Mouse (Mus musculus): ENCODE results near the gene Wscd2. TPM values are rescaled to one million over a fixed set of nuclear protein-coding genes. Genes with fewer than 3 reads are reported as not detected.
"Not testable (repeated sequence)": the region's sequence is repeated elsewhere in the genome, so short reads cannot be mapped to it uniquely, and the experiment has no call there.

Wscd2 gene
- total and polyA plus RNA-seq, 3 experiments, result 0.26 to 1.5 (median 0.34) TPM

- Histone ChIP-seq H3K4me1 (ENCODE audit: control insufficient read depth, insufficient read depth, low read length) (no peaks in the 10 kb centered on the region), H3K27me3 (ENCODE audit: control insufficient read depth, insufficient read depth, low read length) (no peaks in the 10 kb centered on the region), H3K27ac (no peak overlapping the region), H3K36me3 (ENCODE audit: control insufficient read depth, insufficient read depth, low read length) (no peaks in the 10 kb centered on the region), H3K9ac (ENCODE audit: low read depth, low read length) (no peak overlapping the region), H3K4me3 (no peak overlapping the region), H3K79me2 (replicated peaks; ENCODE audit: control insufficient read depth, insufficient read depth, low read length) (no peaks in the 10 kb centered on the region)
- no peak for TF ChIP-seq POLR2A (IDR thresholded peaks at IDR 0.05; ENCODE audit: insufficient read depth, low read depth, low read length)
- TF ChIP-seq CTCF (IDR thresholded peaks at IDR 0.05), result no peak
- TF ChIP-seq EP300 (IDR thresholded peaks at IDR 0.05; ENCODE audit: insufficient read depth, low read depth, low read length), result no peak
- DNase-seq, result no peak
- intact Hi-C loops (cut with DNase I), result no loop called here
- WGBS, result 75% methylated on average over 4 of the region's 4 CpGs
These were observed 89.0 kb downstream of the Wscd2 start for GRCm38 (mm10) chr5:113579128-113579527.

DNA sequence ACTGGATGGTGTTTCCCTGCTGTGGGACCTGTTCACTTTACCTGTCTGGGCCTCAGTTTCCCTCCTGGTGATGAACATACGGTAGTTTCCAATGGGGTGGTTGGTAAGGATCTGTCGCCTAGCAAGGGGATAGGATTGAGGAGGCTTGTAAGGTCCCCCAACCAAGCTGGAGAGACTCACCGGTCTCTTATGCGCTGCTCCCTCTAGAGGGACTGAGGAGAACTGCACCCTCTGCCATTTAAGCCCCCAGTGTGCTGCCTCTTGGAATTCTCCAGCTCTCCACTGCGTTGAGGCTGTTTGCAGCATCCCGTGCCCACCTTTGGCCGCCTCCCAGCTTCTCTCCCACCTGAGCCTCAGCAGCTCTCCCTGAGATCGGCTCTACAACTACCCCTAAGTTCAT is 90.1 kb downstream of the Wscd2 start:
- H3K27ac ChIP-seq, result no peak overlapping the region
- 47% methylated on average over 8 of the region's 8 CpGs for WGBS
- DNase-seq, result no peak
- no peak overlapping the region for H3K4me3 ChIP-seq
- H3K79me2 ChIP-seq (replicated peaks; ENCODE audit: control insufficient read depth, insufficient read depth, low read length), result no peaks in the 10 kb centered on the region
- intact Hi-C loops (cut with DNase I), result no loop called here
- H3K9ac ChIP-seq (ENCODE audit: low read depth, low read length), result no peak overlapping the region
- H3K36me3 ChIP-seq (ENCODE audit: control insufficient read depth, insufficient read depth, low read length), result no peaks in the 10 kb centered on the region
- H3K4me1 ChIP-seq (ENCODE audit: control insufficient read depth, insufficient read depth, low read length), result no peaks in the 10 kb centered on the region
- H3K27me3 ChIP-seq (ENCODE audit: control insufficient read depth, insufficient read depth, low read length), result no peaks in the 10 kb centered on the region
- TF ChIP-seq EP300 (IDR thresholded peaks at IDR 0.05; ENCODE audit: insufficient read depth, low read depth, low read length), result no peak
- TF ChIP-seq CTCF (IDR thresholded peaks at IDR 0.05), result peak; percentile 65
- TF ChIP-seq POLR2A (IDR thresholded peaks at IDR 0.05; ENCODE audit: insufficient read depth, low read depth, low read length), result no peak

- TF ChIP-seq POLR2A (IDR thresholded peaks at IDR 0.05; ENCODE audit: insufficient read depth, low read depth, low read length), result no peak
- TF ChIP-seq CTCF (IDR thresholded peaks at IDR 0.05), result no peak
- no peak for TF ChIP-seq EP300 (IDR thresholded peaks at IDR 0.05; ENCODE audit: insufficient read depth, low read depth, low read length)
- Histone ChIP-seq H3K36me3 (ENCODE audit: control insufficient read depth, insufficient read depth, low read length) (no peaks in the 10 kb centered on the region), H3K4me1 (ENCODE audit: control insufficient read depth, insufficient read depth, low read length) (no peaks in the 10 kb centered on the region), H3K9ac (ENCODE audit: low read depth, low read length) (no peak overlapping the region), H3K4me3 (no peak overlapping the region), H3K27ac (no peak overlapping the region), H3K79me2 (replicated peaks; ENCODE audit: control insufficient read depth, insufficient read depth, low read length) (no peaks in the 10 kb centered on the region), H3K27me3 (ENCODE audit: control insufficient read depth, insufficient read depth, low read length) (no peaks in the 10 kb centered on the region)
- intact Hi-C loops (cut with DNase I), result no loop called here
- 58% methylated on average over 9 of the region's 9 CpGs for WGBS
- no peak for DNase-seq
These were observed 90.7 kb downstream of the Wscd2 start for GRCm38 (mm10) chr5:113580801-113581200.

GRCm38 (mm10) chr5:113583424-113584162 is 93.5 kb downstream of the Wscd2 start:
- intact Hi-C loops (cut with DNase I), result no loop called here
- H3K79me2 ChIP-seq (replicated peaks; ENCODE audit: control insufficient read depth, insufficient read depth, low read length), result no peaks in the 10 kb centered on the region
- H3K27me3 ChIP-seq (ENCODE audit: control insufficient read depth, insufficient read depth, low read length), result no peaks in the 10 kb centered on the region
- no peak overlapping the region for H3K9ac ChIP-seq (ENCODE audit: low read depth, low read length)
- WGBS, result 64% methylated on average over 5 of the region's 5 CpGs
- H3K4me3 ChIP-seq, result no peak overlapping the region
- no peak for TF ChIP-seq EP300 (IDR thresholded peaks at IDR 0.05; ENCODE audit: insufficient read depth, low read depth, low read length)
- no peak for TF ChIP-seq POLR2A (IDR thresholded peaks at IDR 0.05; ENCODE audit: insufficient read depth, low read depth, low read length)
- TF ChIP-seq CTCF (IDR thresholded peaks at IDR 0.05), result no peak
- no peak overlapping the region for H3K27ac ChIP-seq
- H3K4me1 ChIP-seq (ENCODE audit: control insufficient read depth, insufficient read depth, low read length), result no peaks in the 10 kb centered on the region
- H3K36me3 ChIP-seq (ENCODE audit: control insufficient read depth, insufficient read depth, low read length), result no peaks in the 10 kb centered on the region
- DNase-seq, result no peak

DNA sequence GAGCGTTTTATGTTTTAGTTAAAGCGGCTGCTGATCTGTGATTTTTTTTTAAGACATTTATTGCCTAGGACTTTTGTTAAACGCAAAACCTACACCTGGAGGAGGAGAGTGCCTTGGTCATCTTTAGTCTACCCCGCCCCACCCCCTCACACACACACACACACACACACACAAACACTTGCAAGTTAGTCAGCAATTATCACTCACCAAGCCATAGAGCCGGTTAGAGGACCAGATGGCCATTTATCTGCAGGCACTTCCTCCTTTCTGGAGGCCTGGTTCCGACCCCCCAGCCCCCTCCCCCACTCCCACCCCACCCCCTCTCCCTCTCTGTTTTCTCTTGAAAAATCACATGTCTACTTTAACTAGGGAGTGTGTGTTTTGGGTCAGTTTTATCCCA is 94.3 kb downstream of the Wscd2 start:
- Histone ChIP-seq H3K4me1 (ENCODE audit: control insufficient read depth, insufficient read depth, low read length) (no peaks in the 10 kb centered on the region), H3K27ac (no peak overlapping the region), H3K79me2 (replicated peaks; ENCODE audit: control insufficient read depth, insufficient read depth, low read length) (no peaks in the 10 kb centered on the region), H3K9ac (ENCODE audit: low read depth, low read length) (no peak overlapping the region), H3K27me3 (ENCODE audit: control insufficient read depth, insufficient read depth, low read length) (no peaks in the 10 kb centered on the region), H3K36me3 (ENCODE audit: control insufficient read depth, insufficient read depth, low read length) (no peaks in the 10 kb centered on the region), H3K4me3 (no peak overlapping the region)
- TF ChIP-seq CTCF (IDR thresholded peaks at IDR 0.05), result no peak
- TF ChIP-seq POLR2A (IDR thresholded peaks at IDR 0.05; ENCODE audit: insufficient read depth, low read depth, low read length), result no peak
- TF ChIP-seq EP300 (IDR thresholded peaks at IDR 0.05; ENCODE audit: insufficient read depth, low read depth, low read length), result no peak
- intact Hi-C loops (cut with DNase I), result no loop called here
- 31% methylated on average over 6 of the region's 6 CpGs for WGBS
- DNase-seq, result no peak

- 84% methylated on average over 17 of the region's 17 CpGs for WGBS
- DNase-seq; H3K9ac ChIP-seq (ENCODE audit: low read depth, low read length); H3K4me1 ChIP-seq (ENCODE audit: control insufficient read depth, insufficient read depth, low read length); H3K4me3 ChIP-seq; H3K79me2 ChIP-seq (replicated peaks; ENCODE audit: control insufficient read depth, insufficient read depth, low read length); H3K36me3 ChIP-seq (ENCODE audit: control insufficient read depth, insufficient read depth, low read length); H3K27ac ChIP-seq; H3K27me3 ChIP-seq (ENCODE audit: control insufficient read depth, insufficient read depth, low read length): not testable (repeated sequence)
- intact Hi-C loops (cut with DNase I), result loop anchor here (5.0 kb wide), 1 partner anchor 136 kb away; the partner anchor contains the start of gene 1700069L16Rik
These were observed 95.7 kb downstream of the Wscd2 start for GRCm38 (mm10) chr5:113585619-113586457.

Measured in heart, adult 2 months (tissue).